Mouse (Mus musculus) spleen, adult 2 months (tissue): ENCODE results near the gene Mlh3.

Experiments
- CTCF ChIP-seq: fragments of 200-500 bp; IDR thresholded peaks from 2 replicates; pipeline ENCODE4 v1.5.1; 2011; ENCODE audit warnings: mild to moderate bottlenecking, inconsistent platforms; ENCODE audit not compliant: insufficient read depth, insufficient read length, insufficient replicate concordance; ENCODE audit errors: extremely low read depth
- POLR2A ChIP-seq: fragments of 200-500 bp; IDR thresholded peaks from 2 replicates; pipeline ENCODE4 v1.6.1; 2011; ENCODE audit warnings: low read depth, low read length, inconsistent platforms

GRCm38 (mm10) chr12:85305247-85305892 is 35.0 kb upstream of the Mlh3 start:
- peak; percentile 94; the same call in 1 of the 2 replicates for TF ChIP-seq CTCF
- no peak for TF ChIP-seq POLR2A
